Mouse (Mus musculus): ENCODE results near the gene Gin1. TPM values are rescaled to one million over a fixed set of nuclear protein-coding genes. Genes with fewer than 3 reads are reported as not detected.

Gene Gin1
- 12.5 and 13.4 TPM in 2 replicates for polyA plus RNA-seq (2015; fragmentation: Nextera tagmentation; extraction: Ambion mirVana)

DNA sequence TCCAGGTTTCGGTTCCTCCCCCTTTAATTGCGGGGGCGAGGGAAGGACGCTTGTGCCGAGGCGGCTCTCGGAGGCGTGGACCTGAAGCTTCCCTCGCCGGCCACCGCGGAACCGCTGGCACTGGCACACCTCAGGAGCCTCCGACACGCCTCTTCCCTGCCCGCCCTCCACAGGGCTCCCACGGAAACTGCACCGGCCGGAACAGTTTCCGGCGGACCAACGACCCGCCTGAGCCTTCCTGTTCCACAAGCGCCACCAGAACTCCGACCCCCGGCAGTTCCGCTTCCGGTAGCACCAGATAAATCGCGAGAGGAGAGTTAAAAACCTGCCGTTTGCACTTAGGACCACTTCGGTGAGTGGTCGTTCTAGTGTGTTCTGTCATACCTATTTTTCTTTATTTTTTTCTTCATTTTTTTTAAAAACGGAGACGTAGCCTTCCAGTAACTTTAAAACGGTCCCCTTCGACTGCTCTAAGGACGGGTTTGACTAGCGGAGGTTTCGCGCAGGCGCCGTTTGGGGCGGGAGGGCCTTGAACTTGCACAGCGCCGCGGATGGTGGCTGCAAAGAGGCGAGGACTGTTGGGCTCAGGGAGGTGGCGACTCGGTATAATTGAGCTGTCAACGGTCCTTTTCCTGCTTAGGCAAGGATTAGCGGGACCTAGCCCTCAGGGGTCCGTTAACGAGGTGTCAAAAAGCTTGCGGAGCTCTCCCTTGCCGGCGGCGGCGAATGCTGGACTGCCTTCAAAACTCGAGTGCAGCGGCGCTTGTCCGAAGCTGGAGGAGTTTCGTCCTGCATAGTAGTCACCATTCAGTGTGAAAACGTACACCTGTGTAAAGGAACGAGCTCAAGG lies at the start of gene Gin1, which contains the start of gene Ppip5k2:
Gin1 (plus strand) TSS at position 269 of the 850 bp plus-strand sequence.
Ppip5k2 (minus strand) TSS at position 508 of the 850 bp plus-strand sequence.

Other genes starting within 250 kb of the Gin1 start
- gene D1Ertd622e, start 108.1 kb upstream of the Gin1 start, polyA plus RNA-seq (2015; fragmentation: Nextera tagmentation; extraction: Ambion mirVana): 9.6 and 11.7 TPM in 2 replicates
- 8.1 and 8.9 TPM in 2 replicates for gene Ppip5k2, start 239 bp downstream of the Gin1 start, polyA plus RNA-seq (2015; fragmentation: Nextera tagmentation; extraction: Ambion mirVana)